Mouse (Mus musculus): Measurements from ENCODE around the gene Prps1.
"Not testable (repeated sequence)": the region's sequence is repeated elsewhere in the genome, so short reads cannot be mapped to it uniquely, and the experiment has no call there.

The Prps1 gene

GRCm38 (mm10) chrX:140498431-140498830, 42.0 kb downstream of the Prps1 start:
- in situ Hi-C loops (cut with MboI; ENCODE audit: low sequenced_read_pairs): loop anchor here (25.0 kb wide), 1 partner anchor 214 kb away; no protein-coding TSS in a partner anchor

- in situ Hi-C loops (cut with MboI; ENCODE audit: low sequenced_read_pairs): no loop called here
Measured at GRCm38 (mm10) chrX:140500306-140500705, 43.9 kb downstream of the Prps1 start.

GRCm38 (mm10) chrX:140501401-140502301, 45.2 kb downstream of the Prps1 start:
- in situ Hi-C loops (cut with MboI; ENCODE audit: low sequenced_read_pairs): no loop called here

GRCm38 (mm10) chrX:140503905-140504304, 47.5 kb downstream of the Prps1 start:
- in situ Hi-C loops (cut with MboI; ENCODE audit: low sequenced_read_pairs): no loop called here

- in situ Hi-C loops (cut with MboI; ENCODE audit: low sequenced_read_pairs): no loop called here
Measured at GRCm38 (mm10) chrX:140505497-140506238, 49.3 kb downstream of the Prps1 start.

- in situ Hi-C loops (cut with MboI; ENCODE audit: low sequenced_read_pairs): no loop called here
Measured at GRCm38 (mm10) chrX:140506436-140507180, 50.2 kb downstream of the Prps1 start.

GRCm38 (mm10) chrX:140507377-140507776, 51.0 kb downstream of the Prps1 start:
- in situ Hi-C loops (cut with MboI; ENCODE audit: low sequenced_read_pairs): no loop called here

- in situ Hi-C loops (cut with MboI; ENCODE audit: low sequenced_read_pairs): not testable (repeated sequence)
Measured at GRCm38 (mm10) chrX:140508791-140509190, 52.4 kb downstream of the Prps1 start.

GRCm38 (mm10) chrX:140509817-140510216, 53.4 kb downstream of the Prps1 start:
- in situ Hi-C loops (cut with MboI; ENCODE audit: low sequenced_read_pairs): no loop called here

GRCm38 (mm10) chrX:140510696-140511429, 54.5 kb downstream of the Prps1 start:
- in situ Hi-C loops (cut with MboI; ENCODE audit: low sequenced_read_pairs): no loop called here

- in situ Hi-C loops (cut with MboI; ENCODE audit: low sequenced_read_pairs): no loop called here
Measured at GRCm38 (mm10) chrX:140511687-140512651, 55.6 kb downstream of the Prps1 start.

- in situ Hi-C loops (cut with MboI; ENCODE audit: low sequenced_read_pairs): no loop called here
Measured at GRCm38 (mm10) chrX:140513379-140513778, 57.0 kb downstream of the Prps1 start.

- in situ Hi-C loops (cut with MboI; ENCODE audit: low sequenced_read_pairs): no loop called here
Measured at GRCm38 (mm10) chrX:140518351-140518750, 61.9 kb downstream of the Prps1 start.

GRCm38 (mm10) chrX:140520146-140521102, 64.0 kb downstream of the Prps1 start:
- in situ Hi-C loops (cut with MboI; ENCODE audit: low sequenced_read_pairs): no loop called here

- in situ Hi-C loops (cut with MboI; ENCODE audit: low sequenced_read_pairs): no loop called here
Measured at GRCm38 (mm10) chrX:140522071-140522765, 65.8 kb downstream of the Prps1 start.

- in situ Hi-C loops (cut with MboI; ENCODE audit: low sequenced_read_pairs): no loop called here
Measured at GRCm38 (mm10) chrX:140524231-140524630, 67.8 kb downstream of the Prps1 start.

Measured in CH12F3 (cell line).